Mouse (Mus musculus) gastrocnemius, postnatal 4 days (tissue): ENCODE measurements around the gene Gja10. TPM values are rescaled to one million over a fixed set of nuclear protein-coding genes. Genes with fewer than 3 reads are reported as not detected.

Experiments
- DNase-seq, 2 experiments: peaks; one replicate each; pipeline ENCODE4 v3.0.0; 2021 to 2022; ENCODE audit warnings: low spot score in 2 of 2, mixed read lengths in 2 of 2
- long read RNA-seq, 2 experiments: library from polyadenylated mRNA; stranded (forward); transcript quantifications; one replicate each; pipeline ENCODE4 v2.0.0; 2021
- total RNA-seq, 2 experiments: library from RNA; stranded (reverse); gene quantifications; 2 replicates each; pipeline ENCODE4 v1.2.3; 2021

Gene Gja10
- total RNA-seq: not detected
- long read RNA-seq, experiment 1: 0 reads
- long read RNA-seq, experiment 2: 0 reads

GRCm38 (mm10) chr4:32602660-32603059 lies at the start of gene Gja10:
Gene Gja10 (minus strand): TSS chr4:32602760.
- no peak for DNase-seq

- no peak for DNase-seq
Measured at GRCm38 (mm10) chr4:32651669-32652068, 49.1 kb upstream of the Gja10 start.

GRCm38 (mm10) chr4:32621637-32622036 lies 19.1 kb upstream of the Gja10 start:
- DNase-seq: no peak

- peak; percentile 94 to 96 for DNase-seq
Measured at GRCm38 (mm10) chr4:32615034-32615881, 12.7 kb upstream of the Gja10 start, which contains the start of gene Casp8ap2. Gene Casp8ap2 (plus strand): TSS chr4:32615451.

GRCm38 (mm10) chr4:32601135-32601534 lies 1.4 kb downstream of the Gja10 start:
- DNase-seq: peak in 1 of 2 experiments; percentile 64

GRCm38 (mm10) chr4:32588237-32588636 lies 14.3 kb downstream of the Gja10 start:
- DNase-seq: no peak

- DNase-seq: no peak
Measured at GRCm38 (mm10) chr4:32587543-32587942, 15.0 kb downstream of the Gja10 start.

- peak in 1 of 2 experiments; percentile 33 for DNase-seq
Measured at GRCm38 (mm10) chr4:32586596-32586995, 16.0 kb downstream of the Gja10 start.

- no peak for DNase-seq
Measured at GRCm38 (mm10) chr4:32584181-32584580, 18.4 kb downstream of the Gja10 start.

GRCm38 (mm10) chr4:32579850-32580249 lies 22.7 kb downstream of the Gja10 start:
- no peak for DNase-seq

- DNase-seq: no peak
Measured at GRCm38 (mm10) chr4:32575165-32575564, 27.4 kb downstream of the Gja10 start.

- no peak for DNase-seq
Measured at GRCm38 (mm10) chr4:32574604-32575003, 28.0 kb downstream of the Gja10 start.

- no peak for DNase-seq
Measured at GRCm38 (mm10) chr4:32573586-32573985, 29.0 kb downstream of the Gja10 start.

GRCm38 (mm10) chr4:32572118-32572517 lies 30.4 kb downstream of the Gja10 start:
- DNase-seq: no peak

- no peak for DNase-seq
Measured at GRCm38 (mm10) chr4:32571441-32571840, 31.1 kb downstream of the Gja10 start.

GRCm38 (mm10) chr4:32570939-32571317 lies 31.6 kb downstream of the Gja10 start:
- DNase-seq: no peak

GRCm38 (mm10) chr4:32569995-32570938 lies 32.3 kb downstream of the Gja10 start:
- DNase-seq: no peak

GRCm38 (mm10) chr4:32569054-32569453 lies 33.5 kb downstream of the Gja10 start:
- no peak for DNase-seq

GRCm38 (mm10) chr4:32564918-32565317 lies 37.6 kb downstream of the Gja10 start:
- DNase-seq: no peak

- no peak for DNase-seq
Measured at GRCm38 (mm10) chr4:32564416-32564815, 38.1 kb downstream of the Gja10 start.

- DNase-seq: no peak
Measured at GRCm38 (mm10) chr4:32562319-32563115, 40.0 kb downstream of the Gja10 start.
